Mouse (Mus musculus) heart, embryonic 15.5 days (tissue): ENCODE data around the gene A630095N17Rik. TPM values are rescaled to one million over a fixed set of nuclear protein-coding genes. Genes with fewer than 3 reads are reported as not detected.
A peak's percentile ranks its signal among the peaks of the same experiment; 100 is the strongest.

Experiments used
- ATAC-seq: fragments of 200-750 bp; cut with Nextera tagmentation; replicated peaks from 2 replicates; pipeline ENCODE4 v1.8.0; 2017; ENCODE audit warnings: low read depth, moderate TSS enrichment; ENCODE audit not compliant: insufficient number of reproducible peaks, insufficient read depth, low FRiP score
- H3K27ac ChIP-seq: fragments of 300-500 bp; sonication (generic); 2 replicates; pipeline ENCODE4 v1.5.1; 2015; ENCODE audit warnings: mild to moderate bottlenecking, inconsistent platforms
- H3K27me3 ChIP-seq: fragments of 300-500 bp; sonication (generic); 2 replicates; pipeline ENCODE4 v1.6.1; 2015; ENCODE audit warnings: inconsistent platforms
- H3K36me3 ChIP-seq: fragments of 300-500 bp; sonication (generic); 2 replicates; pipeline ENCODE4 v1.6.1; 2015; ENCODE audit warnings: mild to moderate bottlenecking, inconsistent platforms
- H3K4me1 ChIP-seq: fragments of 300-500 bp; sonication (generic); replicated peaks from 2 replicates; pipeline ENCODE4 v1.6.1; 2015; ENCODE audit warnings: inconsistent platforms
- H3K4me2 ChIP-seq: fragments of 300-500 bp; sonication (generic); 2 replicates; pipeline ENCODE4 v1.6.1; 2015; ENCODE audit warnings: inconsistent platforms, mild to moderate bottlenecking, moderate library complexity
- H3K4me3 ChIP-seq: fragments of 300-500 bp; sonication (generic); 2 replicates; pipeline ENCODE4 v1.5.1; 2015; ENCODE audit warnings: mild to moderate bottlenecking, inconsistent platforms
- H3K9ac ChIP-seq: fragments of 300-500 bp; sonication (generic); 2 replicates; pipeline ENCODE4 v1.6.1; 2015; ENCODE audit warnings: mild to moderate bottlenecking, inconsistent platforms
- H3K9me3 ChIP-seq: fragments of 300-500 bp; sonication (generic); replicated peaks from 2 replicates; pipeline ENCODE4 v1.6.1; 2016; ENCODE audit warnings: inconsistent platforms
- WGBS: fragments of 180-500 bp; shearing (Covaris S2); methylation state at CpG from one replicate; pipeline ENCODE4 v1.1.7; 2015; ENCODE audit warnings: mixed read lengths; 5-methylcytosine and 5-hydroxymethylcytosine counted together
- polyA plus RNA-seq: library from polyadenylated mRNA; unstranded; fragments of >200 nt; fragmentation: Nextera tagmentation; extraction: Ambion mirVana; gene quantifications from 2 replicates; pipeline ENCODE4 v1.2.1, GENCODE M21; 2015

Gene A630095N17Rik
- 0.23 TPM in 1 of 2 replicates, not detected in the other for polyA plus RNA-seq

- Histone ChIP-seq H3K4me1 (peaks cover 18% of the 10 kb centered on the region), H3K27me3 (no peaks in the 10 kb centered on the region), H3K27ac (no peak within 1 kb of the TSS), H3K9me3 (no peaks in the 10 kb centered on the region), H3K9ac (no peak within 1 kb of the TSS), H3K36me3 (no peaks in the 10 kb centered on the region), H3K4me2 (no peak within 1 kb of the TSS), H3K4me3 (no peak within 1 kb of the TSS)
- WGBS = 68% methylated on average over 5 of the region's 5 CpGs
- no peak for ATAC-seq
Measured at GRCm38 (mm10) chr1:75231664-75232152, at the start of gene A630095N17Rik. TSS of gene A630095N17Rik (minus strand) at chr1:75232102.

GRCm38 (mm10) chr1:75278228-75278627, 46.3 kb upstream of the A630095N17Rik start, which contains the start of gene Resp18:
TSS of gene Resp18 (minus strand) at chr1:75278415.
- no peak within 1 kb of the TSS for H3K4me3 ChIP-seq
- no peak for ATAC-seq
- peaks cover 28% of the 10 kb centered on the region for H3K27me3 ChIP-seq
- WGBS = 8% methylated on average over 13 of the region's 13 CpGs
- H3K4me2 ChIP-seq = no peak within 1 kb of the TSS
- H3K27ac ChIP-seq = no peak within 1 kb of the TSS
- no peaks in the 10 kb centered on the region for H3K9me3 ChIP-seq
- no peaks in the 10 kb centered on the region for H3K4me1 ChIP-seq
- no peak within 1 kb of the TSS for H3K9ac ChIP-seq
- no peaks in the 10 kb centered on the region for H3K36me3 ChIP-seq

- WGBS = 5% methylated on average over 23 of the region's 23 CpGs
- Histone ChIP-seq H3K4me3 (no peak overlapping the region), H3K9ac (no peak overlapping the region), H3K4me1 (no peaks in the 10 kb centered on the region), H3K4me2 (no peak overlapping the region), H3K27me3 (peaks cover 31% of the 10 kb centered on the region), H3K9me3 (no peaks in the 10 kb centered on the region), H3K27ac (no peak overlapping the region), H3K36me3 (no peaks in the 10 kb centered on the region)
- no peak for ATAC-seq
Measured at GRCm38 (mm10) chr1:75277195-75278188, 45.6 kb upstream of the A630095N17Rik start.

- Histone ChIP-seq H3K9ac (no peak within 1 kb of the TSS), H3K9me3 (no peaks in the 10 kb centered on the region), H3K4me2 (no peak within 1 kb of the TSS), H3K27me3 (peaks cover 51% of the 10 kb centered on the region), H3K27ac (no peak within 1 kb of the TSS), H3K4me3 (no peak within 1 kb of the TSS), H3K36me3 (no peaks in the 10 kb centered on the region), H3K4me1 (no peaks in the 10 kb centered on the region)
- no peak for ATAC-seq
- 10% methylated on average over 32 of the region's 32 CpGs for WGBS
Measured at GRCm38 (mm10) chr1:75264091-75264880, 32.4 kb upstream of the A630095N17Rik start, which contains the start of gene Ptprn. TSS of gene Ptprn (minus strand) at chr1:75264502.

- WGBS = 3% methylated on average over 40 of the region's 40 CpGs
- no peak overlapping the region for H3K27ac ChIP-seq
- H3K36me3 ChIP-seq = no peaks in the 10 kb centered on the region
- no peak; the same call in 1 of the 2 replicates for ATAC-seq
- H3K4me2 ChIP-seq = 0 out of 2 replicates have a peak overlapping the region, but pooled peaks have one; percentile 26
- no peaks in the 10 kb centered on the region for H3K4me1 ChIP-seq
- no peaks in the 10 kb centered on the region for H3K9me3 ChIP-seq
- H3K27me3 ChIP-seq = peaks cover 43% of the 10 kb centered on the region
- H3K9ac ChIP-seq = no peak overlapping the region
- H3K4me3 ChIP-seq = no peak overlapping the region
Measured at GRCm38 (mm10) chr1:75262969-75263951, 31.4 kb upstream of the A630095N17Rik start.

GRCm38 (mm10) chr1:75261278-75261677, 29.4 kb upstream of the A630095N17Rik start:
- no peak overlapping the region for H3K9ac ChIP-seq
- H3K27ac ChIP-seq = no peak overlapping the region
- H3K4me3 ChIP-seq = no peak overlapping the region
- H3K4me1 ChIP-seq = no peaks in the 10 kb centered on the region
- no peak overlapping the region for H3K4me2 ChIP-seq
- peaks cover 42% of the 10 kb centered on the region for H3K27me3 ChIP-seq
- no peaks in the 10 kb centered on the region for H3K9me3 ChIP-seq
- H3K36me3 ChIP-seq = no peaks in the 10 kb centered on the region
- ATAC-seq = no peak

GRCm38 (mm10) chr1:75255516-75256046, 23.7 kb upstream of the A630095N17Rik start:
- Histone ChIP-seq H3K9me3 (no peaks in the 10 kb centered on the region), H3K27me3 (no peaks in the 10 kb centered on the region; the same call in 1 of the 2 replicates), H3K4me2 (no peak overlapping the region), H3K9ac (no peak overlapping the region), H3K4me3 (no peak overlapping the region), H3K4me1 (peaks cover 7% of the 10 kb centered on the region), H3K27ac (no peak overlapping the region), H3K36me3 (no peaks in the 10 kb centered on the region)
- no peak for ATAC-seq
- WGBS = 50% methylated on average over 10 of the region's 10 CpGs

GRCm38 (mm10) chr1:75254625-75255013, 22.7 kb upstream of the A630095N17Rik start:
- no peak overlapping the region for H3K9ac ChIP-seq
- H3K27ac ChIP-seq = no peak overlapping the region
- no peak for ATAC-seq
- H3K4me2 ChIP-seq = no peak overlapping the region
- H3K4me1 ChIP-seq = peaks cover 7% of the 10 kb centered on the region
- no peaks in the 10 kb centered on the region; the same call in 1 of the 2 replicates for H3K27me3 ChIP-seq
- no peaks in the 10 kb centered on the region for H3K9me3 ChIP-seq
- H3K36me3 ChIP-seq = no peaks in the 10 kb centered on the region
- H3K4me3 ChIP-seq = no peak overlapping the region
- 68% methylated on average over 8 of the region's 8 CpGs for WGBS

- H3K27ac ChIP-seq = no peak overlapping the region
- peaks cover 13% of the 10 kb centered on the region for H3K4me1 ChIP-seq
- no peak overlapping the region for H3K4me3 ChIP-seq
- WGBS = 61% methylated on average over 16 of the region's 16 CpGs
- H3K36me3 ChIP-seq = no peaks in the 10 kb centered on the region
- H3K9ac ChIP-seq = no peak overlapping the region
- H3K9me3 ChIP-seq = no peaks in the 10 kb centered on the region
- ATAC-seq = no peak
- no peaks in the 10 kb centered on the region; the same call in 1 of the 2 replicates for H3K27me3 ChIP-seq
- H3K4me2 ChIP-seq = no peak overlapping the region
Measured at GRCm38 (mm10) chr1:75253849-75254624, 22.1 kb upstream of the A630095N17Rik start.
